Mouse (Mus musculus): ENCODE data around the gene Pts.

- TF ChIP-seq POLR2A (IDR thresholded peaks at IDR 0.05; ENCODE audit: low read depth, low read length) = no peak
- TF ChIP-seq CTCF (conservative IDR thresholded peaks at IDR 0.05; ENCODE audit: insufficient read depth, insufficient read length, low read depth, low read length) = no peak
Observed at GRCm38 (mm10) chr9:50536603-50537135, 8.1 kb upstream of the Pts start.

Measured in kidney, adult 2 months (tissue).